Mouse (Mus musculus) myocyte (in vitro differentiated cells): ENCODE data around the gene Macc1. TPM values are rescaled to one million over a fixed set of nuclear protein-coding genes. Genes with fewer than 3 reads are reported as not detected.

Experiments
- H3K27me3 ChIP-seq: one replicate; pipeline ENCODE4 v1.6.1; 2011; ENCODE audit not compliant: control insufficient read depth, insufficient read depth, insufficient read length
- H3K36me3 ChIP-seq: one replicate; pipeline ENCODE4 v1.6.1; 2011; ENCODE audit not compliant: control insufficient read depth, insufficient read depth
- H3K4me2 ChIP-seq: one replicate; pipeline ENCODE4 v1.6.1; 2011; ENCODE audit warnings: low read depth, control low read depth
- H3K4me3 ChIP-seq: one replicate; pipeline ENCODE4 v1.5.1; 2011; ENCODE audit warnings: mild to moderate bottlenecking, control low read depth, moderate library complexity
- H3K79me2 ChIP-seq: one replicate; pipeline ENCODE4 v1.6.1; 2011; ENCODE audit not compliant: control insufficient read depth, insufficient read depth
- H3ac ChIP-seq: one replicate; pipeline ENCODE4 v1.6.1; 2011; ENCODE audit not compliant: control insufficient read depth, insufficient read length
- CEBPB ChIP-seq: IDR thresholded peaks from 2 replicates; pipeline ENCODE4 v1.6.1; 2011; ENCODE audit warnings: mild to moderate bottlenecking, moderate library complexity; ENCODE audit not compliant: poor library complexity, insufficient read depth, severe bottlenecking
- E2F4 ChIP-seq: IDR thresholded peaks from one replicate; pipeline ENCODE4 v1.6.1; 2011; ENCODE audit warnings: mild to moderate bottlenecking, control low read depth, moderate library complexity; ENCODE audit not compliant: insufficient read depth
- MAX ChIP-seq: IDR thresholded peaks from one replicate; pipeline ENCODE4 v1.6.1; 2011; ENCODE audit warnings: low read depth, mild to moderate bottlenecking, control low read depth
- MYOD1 ChIP-seq, 3 experiments: IDR thresholded peaks; one replicate each; pipeline ENCODE4 v1.6.1; 2011; ENCODE audit warnings: control low read depth in 2 of 3, low read depth in 2 of 3, mild to moderate bottlenecking in 2 of 3, moderate library complexity in 1 of 3; ENCODE audit not compliant: insufficient read length in 2 of 3, control insufficient read depth in 1 of 3
- MYOG ChIP-seq, 3 experiments: IDR thresholded peaks; one replicate each; pipeline ENCODE4 v1.6.1; 2011; ENCODE audit warnings: control low read depth in 2 of 3, low read depth in 2 of 3, mild to moderate bottlenecking in 2 of 3; ENCODE audit not compliant: insufficient read length in 2 of 3, control insufficient read depth in 1 of 3, insufficient read depth in 1 of 3
- POLR2A ChIP-seq: IDR thresholded peaks from one replicate; pipeline ENCODE4 v1.6.1; 2011; ENCODE audit warnings: low read depth, mild to moderate bottlenecking, control low read depth, moderate library complexity; ENCODE audit not compliant: insufficient read length
- POLR2AphosphoS2 ChIP-seq: IDR thresholded peaks from one replicate; pipeline ENCODE4 v1.6.1; 2011; ENCODE audit warnings: low read depth, control low read depth; ENCODE audit not compliant: insufficient read length
- REST ChIP-seq: IDR thresholded peaks from one replicate; pipeline ENCODE4 v1.6.1; 2011; ENCODE audit warnings: mild to moderate bottlenecking, control low read depth, moderate library complexity; ENCODE audit not compliant: insufficient read depth, insufficient read length
- SRF ChIP-seq: IDR thresholded peaks from one replicate; pipeline ENCODE4 v1.6.1; 2011; ENCODE audit warnings: low read depth; ENCODE audit not compliant: control insufficient read depth, insufficient read length
- TCF12 ChIP-seq: IDR thresholded peaks from one replicate; pipeline ENCODE4 v1.6.1; 2011; ENCODE audit warnings: mild to moderate bottlenecking, control low read depth; ENCODE audit not compliant: poor library complexity, insufficient read depth, severe bottlenecking
- TCF3 ChIP-seq: IDR thresholded peaks from one replicate; pipeline ENCODE4 v1.6.1; 2011; ENCODE audit warnings: low read depth, control low read depth; ENCODE audit not compliant: insufficient read length
- USF1 ChIP-seq: IDR thresholded peaks from one replicate; pipeline ENCODE4 v1.6.1; 2011; ENCODE audit warnings: low read depth, mild to moderate bottlenecking, control low read depth, moderate library complexity
- polyA plus RNA-seq: library from polyadenylated mRNA; unstranded; fragments of >200 nt; fragmentation: generic; extraction: Trizol; gene quantifications from one replicate; pipeline ENCODE4 v1.2.1, GENCODE M21; 2012; ENCODE audit warnings: missing spikeins

The Macc1 gene
- polyA plus RNA-seq, 1 experiment = 0.38 TPM

DNA sequence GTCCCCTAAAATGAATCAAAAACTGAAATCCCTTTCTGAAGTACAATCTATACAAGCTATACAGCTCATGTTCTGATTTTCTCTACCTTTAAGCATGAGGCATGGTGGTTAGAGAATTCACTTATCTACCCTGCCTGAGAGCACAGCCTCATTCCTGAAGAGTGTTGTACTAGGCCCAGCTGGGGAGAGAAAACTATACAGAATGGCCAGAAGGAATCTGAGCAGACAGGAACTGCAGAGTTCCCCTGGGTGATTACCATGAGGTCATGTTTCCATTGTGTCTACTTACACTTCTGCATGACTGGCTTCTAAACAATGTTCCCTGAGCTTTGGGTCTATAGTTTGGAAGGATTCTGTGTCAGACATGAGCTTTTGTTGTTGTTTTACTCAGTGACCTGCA is 62.8 kb downstream of the Macc1 start:
- H3K27me3 ChIP-seq = no peaks in the 10 kb centered on the region
- H3K36me3 ChIP-seq = no peaks in the 10 kb centered on the region
- TF ChIP-seq E2F4 (no peak), POLR2AphosphoS2 (no peak), MAX (no peak), USF1 (no peak), TCF12 (no peak), CEBPB (no peak), POLR2A (no peak), MYOG (IDR thresholded peaks at IDR 0.05; ENCODE audit: control insufficient read depth in 1 of 3, insufficient read depth in 1 of 3, insufficient read length in 2 of 3, low read depth in 2 of 3) (no peak), TCF3 (no peak), SRF (no peak), MYOD1 (IDR thresholded peaks at IDR 0.05; ENCODE audit: control insufficient read depth in 1 of 3, insufficient read length in 2 of 3, low read depth in 2 of 3) (no peak), REST (no peak)
- no peak overlapping the region for H3ac ChIP-seq
- H3K79me2 ChIP-seq = no peaks in the 10 kb centered on the region
- H3K4me2 ChIP-seq = peak overlapping the region; percentile 14
- H3K4me3 ChIP-seq = no peak overlapping the region

DNA sequence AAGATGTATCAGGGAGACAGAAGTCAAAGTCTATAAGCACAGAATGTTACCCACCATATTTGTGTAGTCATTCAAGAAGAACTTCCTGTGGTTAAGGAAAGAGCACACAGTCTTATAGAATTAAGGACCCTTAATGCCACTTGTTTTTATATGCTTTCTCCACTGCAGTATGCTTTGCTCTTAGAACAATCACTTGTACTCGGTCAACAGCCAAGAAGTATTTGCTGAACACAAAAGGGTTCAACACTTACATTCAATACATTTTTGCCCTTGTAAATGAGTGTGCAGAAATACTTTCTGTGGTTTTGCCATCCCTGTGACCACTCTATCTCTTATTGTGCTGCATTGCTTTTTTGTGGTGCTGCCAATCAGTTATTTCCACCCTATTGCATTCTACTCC is 67.8 kb downstream of the Macc1 start:
- no peak for TF ChIP-seq E2F4
- no peak for TF ChIP-seq POLR2AphosphoS2
- no peak for TF ChIP-seq MYOD1 (IDR thresholded peaks at IDR 0.05; ENCODE audit: control insufficient read depth in 1 of 3, insufficient read length in 2 of 3, low read depth in 2 of 3)
- TF ChIP-seq MAX = no peak
- no peak for TF ChIP-seq MYOG (IDR thresholded peaks at IDR 0.05; ENCODE audit: control insufficient read depth in 1 of 3, insufficient read depth in 1 of 3, insufficient read length in 2 of 3, low read depth in 2 of 3)
- no peak for TF ChIP-seq USF1
- no peak for TF ChIP-seq CEBPB
- no peak for TF ChIP-seq TCF12
- TF ChIP-seq SRF = no peak
- TF ChIP-seq POLR2A = no peak
- TF ChIP-seq REST = no peak
- no peak for TF ChIP-seq TCF3
- Histone ChIP-seq H3K4me2 (no peak overlapping the region), H3K79me2 (no peaks in the 10 kb centered on the region), H3K36me3 (no peaks in the 10 kb centered on the region), H3K4me3 (no peak overlapping the region), H3K27me3 (no peaks in the 10 kb centered on the region), H3ac (no peak overlapping the region)

DNA sequence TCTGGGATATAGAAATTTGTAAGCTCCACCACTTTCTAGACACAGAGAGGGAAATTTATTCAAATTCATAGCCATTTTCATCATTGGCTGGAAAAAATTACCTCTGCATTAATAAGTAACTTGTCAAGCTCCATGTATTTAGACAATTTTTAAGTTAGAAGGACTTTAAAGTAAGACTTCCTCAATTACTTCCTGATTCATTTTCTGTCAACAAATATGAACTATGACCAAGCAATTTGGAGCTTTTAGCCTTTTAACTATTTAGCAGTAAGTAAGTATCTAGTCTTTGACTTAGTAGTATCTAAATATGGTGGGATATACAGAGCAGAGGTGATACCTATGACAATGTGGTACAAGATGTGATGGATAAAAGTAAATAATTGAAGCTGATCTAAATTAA is 72.2 kb downstream of the Macc1 start:
- Histone ChIP-seq H3K79me2 (no peaks in the 10 kb centered on the region), H3K4me2 (peak overlapping the region; percentile 33), H3ac (no peak overlapping the region), H3K4me3 (no peak overlapping the region), H3K36me3 (no peaks in the 10 kb centered on the region), H3K27me3 (no peaks in the 10 kb centered on the region)
- TF ChIP-seq CEBPB (no peak), REST (no peak), POLR2A (no peak), POLR2AphosphoS2 (no peak), E2F4 (no peak), TCF3 (no peak), MYOD1 (IDR thresholded peaks at IDR 0.05; ENCODE audit: control insufficient read depth in 1 of 3, insufficient read length in 2 of 3, low read depth in 2 of 3) (no peak), MAX (no peak), TCF12 (no peak), USF1 (no peak), MYOG (IDR thresholded peaks at IDR 0.05; ENCODE audit: control insufficient read depth in 1 of 3, insufficient read depth in 1 of 3, insufficient read length in 2 of 3, low read depth in 2 of 3) (no peak), SRF (no peak)

DNA sequence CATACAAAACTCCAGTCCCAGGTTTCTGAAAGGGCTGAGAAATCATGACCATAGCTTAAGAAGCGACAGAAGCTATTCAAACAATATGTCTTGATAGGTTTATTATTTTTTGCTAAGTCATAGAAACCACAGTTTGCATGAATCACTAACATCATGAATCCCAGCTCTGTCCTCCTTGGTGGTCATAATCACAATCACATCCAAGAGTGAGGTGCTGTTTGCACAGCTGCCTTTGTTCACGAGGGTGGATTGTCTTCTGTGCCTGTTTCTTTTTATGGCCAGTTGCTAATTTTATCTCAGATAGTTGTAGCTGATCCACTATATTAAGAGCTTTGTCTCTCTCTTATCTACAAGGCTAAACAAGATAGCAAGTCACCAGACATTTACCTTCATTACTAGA is 72.6 kb downstream of the Macc1 start:
- no peak overlapping the region for H3ac ChIP-seq
- H3K4me2 ChIP-seq = peak overlapping the region; percentile 33
- no peak overlapping the region for H3K4me3 ChIP-seq
- no peaks in the 10 kb centered on the region for H3K27me3 ChIP-seq
- TF ChIP-seq SRF (no peak), MAX (no peak), MYOG (IDR thresholded peaks at IDR 0.05; ENCODE audit: control insufficient read depth in 1 of 3, insufficient read depth in 1 of 3, insufficient read length in 2 of 3, low read depth in 2 of 3) (peak in 2 of 3 experiments; percentile 55 to 79), TCF12 (peak; percentile 88), REST (no peak), MYOD1 (IDR thresholded peaks at IDR 0.05; ENCODE audit: control insufficient read depth in 1 of 3, insufficient read length in 2 of 3, low read depth in 2 of 3) (peak; percentile 72 to 97 (median 90)), USF1 (peak; percentile 4), TCF3 (peak; percentile 64)
- H3K79me2 ChIP-seq = no peaks in the 10 kb centered on the region
- no peaks in the 10 kb centered on the region for H3K36me3 ChIP-seq

DNA sequence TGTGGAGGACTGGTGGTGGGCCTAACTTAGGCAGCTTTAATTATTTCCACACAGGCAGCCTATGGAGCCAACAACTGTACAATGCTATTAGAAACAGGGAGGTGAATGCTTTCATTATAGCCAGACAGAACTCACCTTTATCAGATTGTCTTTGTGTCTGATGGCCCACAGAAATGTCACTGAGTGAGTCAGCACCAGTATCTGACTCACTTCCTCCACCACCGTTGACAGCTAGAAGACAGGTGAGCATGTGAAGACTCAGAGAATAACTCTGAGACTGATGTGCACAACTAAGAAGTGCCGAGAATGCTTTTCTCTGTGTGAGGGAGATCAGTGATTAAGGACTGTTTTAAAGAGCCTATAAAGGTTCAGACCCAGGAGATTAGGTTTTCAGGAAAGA is 73.9 kb downstream of the Macc1 start:
- TF ChIP-seq SRF (no peak), TCF12 (peak; percentile 7), MYOD1 (IDR thresholded peaks at IDR 0.05; ENCODE audit: control insufficient read depth in 1 of 3, insufficient read length in 2 of 3, low read depth in 2 of 3) (peak in 2 of 3 experiments; percentile 65 to 84)
- Histone ChIP-seq H3K27me3 (no peaks in the 10 kb centered on the region), H3K79me2 (no peaks in the 10 kb centered on the region), H3ac (no peak overlapping the region), H3K4me2 (peak overlapping the region; percentile 72), H3K4me3 (no peak overlapping the region), H3K36me3 (no peaks in the 10 kb centered on the region)
